Mouse (Mus musculus): Measurements from ENCODE around the gene Taar5. TPM values are rescaled to one million over a fixed set of nuclear protein-coding genes. Genes with fewer than 3 reads are reported as not detected.

Taar5 gene
- polyA plus RNA-seq, 1 experiment from 2014 or later: not detected

GRCm38 (mm10) chr10:23993381-23993780, 22.9 kb downstream of the Taar5 start, which contains the start of gene Taar7a:
Gene Taar7a, minus strand, starts transcription at chr10:23993481.
- Histone ChIP-seq H3K4me1 (ENCODE audit: control insufficient read depth, insufficient read depth, low read length) (no peaks in the 10 kb centered on the region), H3K9ac (ENCODE audit: low read length) (no peak within 1 kb of the TSS), H3K27ac (ENCODE audit: low read depth, low read length) (no peak within 1 kb of the TSS), H3K27me3 (replicated peaks; ENCODE audit: control insufficient read depth, insufficient read depth, low read length) (no peaks in the 10 kb centered on the region), H3K9me3 (replicated peaks; ENCODE audit: control insufficient read depth, low read length) (no peaks in the 10 kb centered on the region), H3K4me2 (ENCODE audit: low read length) (no peak within 1 kb of the TSS), H3K36me3 (ENCODE audit: control insufficient read depth, insufficient read depth, low read length) (no peaks in the 10 kb centered on the region), H3K4me3 (ENCODE audit: low read depth, low read length) (no peak within 1 kb of the TSS)
- ATAC-seq (no peak), DNase-seq (ENCODE audit: low spot score) (no peak)
- WGBS: 83% methylated on average over 3 of the region's 3 CpGs

- no peaks in the 10 kb centered on the region for H3K27me3 ChIP-seq (replicated peaks; ENCODE audit: control insufficient read depth, insufficient read depth, low read length)
- no peak within 1 kb of the TSS for H3K27ac ChIP-seq (ENCODE audit: low read depth, low read length)
- 95% methylated on average over 1 of the region's 1 CpGs for WGBS
- H3K9ac ChIP-seq (ENCODE audit: low read length): no peak within 1 kb of the TSS
- H3K36me3 ChIP-seq (ENCODE audit: control insufficient read depth, insufficient read depth, low read length): no peaks in the 10 kb centered on the region
- no peak within 1 kb of the TSS for H3K4me3 ChIP-seq (ENCODE audit: low read depth, low read length)
- H3K9me3 ChIP-seq (replicated peaks; ENCODE audit: control insufficient read depth, low read length): no peaks in the 10 kb centered on the region
- DNase-seq (ENCODE audit: low spot score): no peak
- H3K4me1 ChIP-seq (ENCODE audit: control insufficient read depth, insufficient read depth, low read length): no peaks in the 10 kb centered on the region
- H3K4me2 ChIP-seq (ENCODE audit: low read length): no peak within 1 kb of the TSS
- no peak for ATAC-seq
These were observed 29.1 kb downstream of the Taar5 start, which contains the start of gene Taar7b for GRCm38 (mm10) chr10:23999639-24000038. Gene Taar7b, plus strand, starts transcription at chr10:23999939.

GRCm38 (mm10) chr10:24006442-24006841, 35.9 kb downstream of the Taar5 start:
- DNase-seq (ENCODE audit: low spot score) (no peak), ATAC-seq (no peak)
- no peaks in the 10 kb centered on the region for H3K4me1 ChIP-seq (ENCODE audit: control insufficient read depth, insufficient read depth, low read length)
- no peaks in the 10 kb centered on the region for H3K9me3 ChIP-seq (replicated peaks; ENCODE audit: control insufficient read depth, low read length)
- H3K36me3 ChIP-seq (ENCODE audit: control insufficient read depth, insufficient read depth, low read length): no peaks in the 10 kb centered on the region
- no peak overlapping the region for H3K9ac ChIP-seq (ENCODE audit: low read length)
- H3K27ac ChIP-seq (ENCODE audit: low read depth, low read length): no peak overlapping the region
- 90% methylated on average over 1 of the region's 1 CpGs for WGBS
- no peak overlapping the region for H3K4me3 ChIP-seq (ENCODE audit: low read depth, low read length)
- H3K27me3 ChIP-seq (replicated peaks; ENCODE audit: control insufficient read depth, insufficient read depth, low read length): no peaks in the 10 kb centered on the region
- H3K4me2 ChIP-seq (ENCODE audit: low read length): no peak overlapping the region

GRCm38 (mm10) chr10:24007034-24007433, 36.5 kb downstream of the Taar5 start:
- Histone ChIP-seq H3K9me3 (replicated peaks; ENCODE audit: control insufficient read depth, low read length) (no peaks in the 10 kb centered on the region), H3K27me3 (replicated peaks; ENCODE audit: control insufficient read depth, insufficient read depth, low read length) (no peaks in the 10 kb centered on the region), H3K27ac (ENCODE audit: low read depth, low read length) (no peak overlapping the region), H3K4me3 (ENCODE audit: low read depth, low read length) (no peak overlapping the region), H3K9ac (ENCODE audit: low read length) (no peak overlapping the region), H3K4me1 (ENCODE audit: control insufficient read depth, insufficient read depth, low read length) (no peaks in the 10 kb centered on the region), H3K4me2 (ENCODE audit: low read length) (no peak overlapping the region), H3K36me3 (ENCODE audit: control insufficient read depth, insufficient read depth, low read length) (no peaks in the 10 kb centered on the region)
- WGBS: 49% methylated on average over 2 of the region's 2 CpGs
- no peak for ATAC-seq
- DNase-seq (ENCODE audit: low spot score): no peak

- H3K27me3 ChIP-seq (replicated peaks; ENCODE audit: control insufficient read depth, insufficient read depth, low read length): no peaks in the 10 kb centered on the region
- no peak overlapping the region for H3K4me3 ChIP-seq (ENCODE audit: low read depth, low read length)
- no peaks in the 10 kb centered on the region for H3K36me3 ChIP-seq (ENCODE audit: control insufficient read depth, insufficient read depth, low read length)
- WGBS: 94% methylated on average over 1 of the region's 1 CpGs
- H3K4me2 ChIP-seq (ENCODE audit: low read length): no peak overlapping the region
- no peaks in the 10 kb centered on the region for H3K9me3 ChIP-seq (replicated peaks; ENCODE audit: control insufficient read depth, low read length)
- DNase-seq (ENCODE audit: low spot score) (no peak), ATAC-seq (no peak)
- no peaks in the 10 kb centered on the region for H3K4me1 ChIP-seq (ENCODE audit: control insufficient read depth, insufficient read depth, low read length)
- H3K9ac ChIP-seq (ENCODE audit: low read length): no peak overlapping the region
- H3K27ac ChIP-seq (ENCODE audit: low read depth, low read length): no peak overlapping the region
These were observed 37.6 kb downstream of the Taar5 start for GRCm38 (mm10) chr10:24008143-24008542.

Other genes starting within 250 kb of the Taar5 start
- 143 and 176 TPM in 2 replicates for gene Rps12, start 183.4 kb upstream of the Taar5 start, polyA plus RNA-seq (2014; fragmentation: Nextera tagmentation; extraction: Ambion mirVana)
- 19.5 and 22.2 TPM in 2 replicates for gene Slc18b1, start 173.7 kb upstream of the Taar5 start, polyA plus RNA-seq (2014; fragmentation: Nextera tagmentation; extraction: Ambion mirVana)
- gene Vnn3, start 119.2 kb upstream of the Taar5 start, polyA plus RNA-seq (2014; fragmentation: Nextera tagmentation; extraction: Ambion mirVana): 0.11 TPM in 1 of 2 replicates, not detected in the other
- 0.23 and 0.54 TPM in 2 replicates for gene Vnn1, start 76.0 kb upstream of the Taar5 start, polyA plus RNA-seq (2014; fragmentation: Nextera tagmentation; extraction: Ambion mirVana)
- not detected in 2 replicates for gene Taar1, start 50.4 kb upstream of the Taar5 start, polyA plus RNA-seq (2014; fragmentation: Nextera tagmentation; extraction: Ambion mirVana)
- not detected in 2 replicates for gene Taar2, start 32.1 kb upstream of the Taar5 start, polyA plus RNA-seq (2014; fragmentation: Nextera tagmentation; extraction: Ambion mirVana)
- not detected in 2 replicates for gene Taar3, start 21.1 kb upstream of the Taar5 start, polyA plus RNA-seq (2014; fragmentation: Nextera tagmentation; extraction: Ambion mirVana)
- 0.28 TPM in 1 of 2 replicates, not detected in the other for gene Taar4, start 10.2 kb upstream of the Taar5 start, polyA plus RNA-seq (2014; fragmentation: Nextera tagmentation; extraction: Ambion mirVana)
- not detected in 2 replicates for gene Taar6, start 14.9 kb downstream of the Taar5 start, polyA plus RNA-seq (2014; fragmentation: Nextera tagmentation; extraction: Ambion mirVana)
- not detected in 2 replicates for gene Taar7a, start 22.8 kb downstream of the Taar5 start, polyA plus RNA-seq (2014; fragmentation: Nextera tagmentation; extraction: Ambion mirVana)
- not detected in 2 replicates for gene Taar7b, start 29.2 kb downstream of the Taar5 start, polyA plus RNA-seq (2014; fragmentation: Nextera tagmentation; extraction: Ambion mirVana)
- gene Taar7d, start 56.5 kb downstream of the Taar5 start, polyA plus RNA-seq (2014; fragmentation: Nextera tagmentation; extraction: Ambion mirVana): not detected in 2 replicates
- gene Taar7e, start 66.9 kb downstream of the Taar5 start, polyA plus RNA-seq (2014; fragmentation: Nextera tagmentation; extraction: Ambion mirVana): not detected in 2 replicates
- gene Taar7f, start 78.8 kb downstream of the Taar5 start, polyA plus RNA-seq (2014; fragmentation: Nextera tagmentation; extraction: Ambion mirVana): not detected in 2 replicates
- not detected in 2 replicates for gene Taar8a, start 105.8 kb downstream of the Taar5 start, polyA plus RNA-seq (2014; fragmentation: Nextera tagmentation; extraction: Ambion mirVana)
- gene Taar8b, start 121.6 kb downstream of the Taar5 start, polyA plus RNA-seq (2014; fragmentation: Nextera tagmentation; extraction: Ambion mirVana): not detected in 2 replicates
- not detected in 2 replicates for gene Taar8c, start 131.2 kb downstream of the Taar5 start, polyA plus RNA-seq (2014; fragmentation: Nextera tagmentation; extraction: Ambion mirVana)
- not detected in 2 replicates for gene Taar9, start 138.8 kb downstream of the Taar5 start, polyA plus RNA-seq (2014; fragmentation: Nextera tagmentation; extraction: Ambion mirVana)
- gene Stx7, start 178.6 kb downstream of the Taar5 start, polyA plus RNA-seq (2014; fragmentation: Nextera tagmentation; extraction: Ambion mirVana): 275 and 313 TPM in 2 replicates